Mouse (Mus musculus): ENCODE data around the gene Frs3.

The Frs3 gene

GRCm38 (mm10) chr17:47691650-47692049, 2.8 kb downstream of the Frs3 start:
- no peak for DNase-seq (ENCODE audit: low spot score in 2 of 2)

- no peak for DNase-seq (ENCODE audit: low spot score in 2 of 2)
Measured at GRCm38 (mm10) chr17:47693671-47694441, 5.0 kb downstream of the Frs3 start.

- DNase-seq (ENCODE audit: low spot score in 2 of 2), result no peak
Measured at GRCm38 (mm10) chr17:47694442-47694502, 5.4 kb downstream of the Frs3 start, which contains the start of gene Gm21981. Gene Gm21981 (minus strand): TSS chr17:47694455.

GRCm38 (mm10) chr17:47694503-47695336, 5.9 kb downstream of the Frs3 start, which contains the start of gene Prickle4:
Gene Prickle4 (minus strand): TSS chr17:47694736.
- peak; percentile 94 to 97 for DNase-seq (ENCODE audit: low spot score in 2 of 2)

- DNase-seq (ENCODE audit: low spot score in 2 of 2), result no peak
Measured at GRCm38 (mm10) chr17:47695337-47695710, 6.5 kb downstream of the Frs3 start.

GRCm38 (mm10) chr17:47698156-47698555, 9.3 kb downstream of the Frs3 start:
- no peak for DNase-seq (ENCODE audit: low spot score in 2 of 2)

GRCm38 (mm10) chr17:47699055-47699454, 10.2 kb downstream of the Frs3 start:
- no peak for DNase-seq (ENCODE audit: low spot score in 2 of 2)

- no peak for DNase-seq (ENCODE audit: low spot score in 2 of 2)
Measured at GRCm38 (mm10) chr17:47701793-47702192, 13.0 kb downstream of the Frs3 start.

GRCm38 (mm10) chr17:47702548-47703345, 13.9 kb downstream of the Frs3 start:
- DNase-seq (ENCODE audit: low spot score in 2 of 2), result no peak

GRCm38 (mm10) chr17:47703556-47703955, 14.7 kb downstream of the Frs3 start:
- DNase-seq (ENCODE audit: low spot score in 2 of 2), result no peak

GRCm38 (mm10) chr17:47704692-47705091, 15.9 kb downstream of the Frs3 start:
- no peak for DNase-seq (ENCODE audit: low spot score in 2 of 2)

- no peak for DNase-seq (ENCODE audit: low spot score in 2 of 2)
Measured at GRCm38 (mm10) chr17:47706196-47706595, 17.4 kb downstream of the Frs3 start.

- no peak for DNase-seq (ENCODE audit: low spot score in 2 of 2)
Measured at GRCm38 (mm10) chr17:47707961-47708360, 19.1 kb downstream of the Frs3 start.

GRCm38 (mm10) chr17:47708972-47709371, 20.1 kb downstream of the Frs3 start:
- DNase-seq (ENCODE audit: low spot score in 2 of 2), result no peak

GRCm38 (mm10) chr17:47710036-47710435, 21.2 kb downstream of the Frs3 start:
- no peak for DNase-seq (ENCODE audit: low spot score in 2 of 2)

- no peak for DNase-seq (ENCODE audit: low spot score in 2 of 2)
Measured at GRCm38 (mm10) chr17:47711883-47712282, 23.1 kb downstream of the Frs3 start.

- no peak for DNase-seq (ENCODE audit: low spot score in 2 of 2)
Measured at GRCm38 (mm10) chr17:47712889-47713571, 24.2 kb downstream of the Frs3 start.

- no peak for DNase-seq (ENCODE audit: low spot score in 2 of 2)
Measured at GRCm38 (mm10) chr17:47715037-47715436, 26.2 kb downstream of the Frs3 start.

GRCm38 (mm10) chr17:47721183-47721582, 32.4 kb downstream of the Frs3 start:
- DNase-seq (ENCODE audit: low spot score in 2 of 2), result no peak

GRCm38 (mm10) chr17:47726566-47726965, 37.7 kb downstream of the Frs3 start, which contains the start of gene Pgc:
Gene Pgc (plus strand): TSS chr17:47726842.
- DNase-seq (ENCODE audit: low spot score in 2 of 2), result no peak

- DNase-seq (ENCODE audit: low spot score in 2 of 2), result no peak
Measured at GRCm38 (mm10) chr17:47730633-47731575, 42.1 kb downstream of the Frs3 start.

Data from frontal cortex, postnatal 10 days (tissue).